Mouse (Mus musculus) bone marrow macrophage, adult 2 months (primary cell): ENCODE results near the gene Cln6.
"Not testable (repeated sequence)": the region's sequence is repeated elsewhere in the genome, so short reads cannot be mapped to it uniquely, and the experiment has no call there.

Experiments
- CTCF ChIP-seq: IDR thresholded peaks from 2 replicates; pipeline ENCODE4 v1.5.1; 2012; ENCODE audit warnings: low read depth, mild to moderate bottlenecking, low read length, moderate library complexity
- POLR2A ChIP-seq: IDR thresholded peaks from 2 replicates; pipeline ENCODE4 v1.6.1; 2012; ENCODE audit warnings: mild to moderate bottlenecking, low read depth, low read length, borderline replicate concordance

DNA sequence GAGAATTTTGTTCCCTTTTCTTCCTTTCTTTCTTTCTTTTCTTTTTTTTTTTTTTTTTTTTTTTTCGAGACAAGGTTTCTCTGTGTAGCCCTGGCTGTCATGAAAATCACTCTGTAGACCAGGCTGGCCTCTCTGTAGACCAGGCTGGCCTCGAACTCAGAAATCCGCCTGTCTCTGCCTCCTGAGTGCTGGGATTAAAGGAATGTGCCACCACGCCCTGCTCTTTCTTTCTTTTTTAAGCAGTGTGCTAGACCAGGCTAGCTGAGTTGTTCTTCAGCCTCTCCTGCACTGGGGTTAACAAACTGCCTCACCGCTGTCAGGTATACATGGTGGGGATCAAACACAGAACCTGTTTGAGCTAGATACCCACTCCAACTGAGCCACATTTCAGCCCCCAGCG is 18.7 kb upstream of the Cln6 start:
- not testable (repeated sequence) for TF ChIP-seq POLR2A, CTCF
